Mouse (Mus musculus) kidney, adult 2 months (tissue): ENCODE data around the gene Cadm3.

Experiments used
- CTCF ChIP-seq: fragments of 200-500 bp; conservative IDR thresholded peaks from 2 replicates; pipeline ENCODE4 v1.5.1; 2011; ENCODE audit warnings: low read depth, mild to moderate bottlenecking, control low read depth, low read length, moderate library complexity, mixed read lengths; ENCODE audit not compliant: insufficient read depth, insufficient read length
- POLR2A ChIP-seq: fragments of 200-500 bp; IDR thresholded peaks from one replicate; pipeline ENCODE4 v1.6.1; 2011; ENCODE audit warnings: low read depth, low read length, control low read depth

DNA sequence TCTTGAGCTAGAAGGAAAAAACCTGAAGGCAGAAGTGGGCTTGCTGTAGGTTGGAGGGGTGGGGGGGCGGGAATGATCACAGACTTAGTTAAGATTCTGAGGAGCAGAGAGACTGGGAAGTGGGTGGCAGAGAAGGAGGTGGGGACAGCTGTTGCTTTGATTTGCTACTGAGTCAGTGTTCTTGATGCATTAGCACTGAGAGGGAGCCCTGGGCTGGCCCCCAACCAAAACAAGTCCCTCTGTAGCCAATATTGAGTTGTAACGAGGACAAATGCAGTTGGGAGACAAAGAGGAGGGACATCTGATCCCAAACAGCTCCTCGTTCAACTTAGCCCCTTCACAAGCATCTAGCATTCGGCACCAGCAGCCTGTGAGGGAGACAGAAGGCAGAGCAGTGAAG is 9.7 kb downstream of the Cadm3 start:
- TF ChIP-seq CTCF (no peak), POLR2A (no peak)
